Mouse (Mus musculus): Measurements from ENCODE around the gene Asb2. TPM values are rescaled to one million over a fixed set of nuclear protein-coding genes. Genes with fewer than 3 reads are reported as not detected.

The Asb2 gene
- total and polyA plus RNA-seq, 2 experiments from 2014 or later = 380 to 632 TPM

DNA sequence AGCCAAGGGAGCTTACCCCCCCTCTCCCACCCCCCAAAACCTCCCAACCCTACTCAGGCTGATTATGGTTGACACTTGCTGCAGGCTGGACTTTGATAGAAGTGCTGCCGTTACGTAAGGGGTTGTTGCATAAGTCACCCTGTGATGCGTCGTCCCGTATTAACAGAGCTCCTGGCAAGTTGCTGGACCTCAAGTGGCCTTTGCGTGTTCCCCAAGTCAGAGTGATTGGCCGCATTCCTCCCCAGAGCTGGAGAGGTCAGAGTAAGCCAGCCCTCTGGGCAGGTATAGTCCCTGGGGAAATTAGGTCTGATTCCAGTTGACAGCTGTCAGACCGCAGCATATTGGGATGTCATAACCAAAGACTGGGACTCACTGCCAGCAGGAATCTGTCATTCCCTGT, 43.9 kb downstream of the Asb2 start:
- no peak overlapping the region for H3K4me3 ChIP-seq (ENCODE audit: low read depth, low read length)
- H3K4me1 ChIP-seq (ENCODE audit: control insufficient read depth, insufficient read depth) = no peaks in the 10 kb centered on the region
- no peaks in the 10 kb centered on the region for H3K36me3 ChIP-seq (replicated peaks; ENCODE audit: control insufficient read depth, insufficient read depth, low read length)
- WGBS = 51% methylated on average over 8 of the region's 8 CpGs
- ATAC-seq (ENCODE audit: insufficient read depth, low read depth) = no peak; the same call in 1 of the 2 replicates
- TF ChIP-seq CTCF (IDR thresholded peaks at IDR 0.05; ENCODE audit: low read depth) (no peak), EP300 (IDR thresholded peaks at IDR 0.05; ENCODE audit: low read depth) (no peak)
- H3K27ac ChIP-seq (ENCODE audit: low read depth) = no peak overlapping the region
- no peak for DNase-seq (ENCODE audit: low spot score)
- no peak overlapping the region for H3K4me2 ChIP-seq (ENCODE audit: low read depth, low read length)
- H3K27me3 ChIP-seq (ENCODE audit: control insufficient read depth, insufficient read depth, low read length) = peaks cover 8% of the 10 kb centered on the region; the same call in 1 of the 2 replicates
- no peak overlapping the region for H3K9ac ChIP-seq (replicated peaks; ENCODE audit: low read depth, low read length)
- no peaks in the 10 kb centered on the region for H3K9me3 ChIP-seq (replicated peaks; ENCODE audit: control insufficient read depth, low read length)

DNA sequence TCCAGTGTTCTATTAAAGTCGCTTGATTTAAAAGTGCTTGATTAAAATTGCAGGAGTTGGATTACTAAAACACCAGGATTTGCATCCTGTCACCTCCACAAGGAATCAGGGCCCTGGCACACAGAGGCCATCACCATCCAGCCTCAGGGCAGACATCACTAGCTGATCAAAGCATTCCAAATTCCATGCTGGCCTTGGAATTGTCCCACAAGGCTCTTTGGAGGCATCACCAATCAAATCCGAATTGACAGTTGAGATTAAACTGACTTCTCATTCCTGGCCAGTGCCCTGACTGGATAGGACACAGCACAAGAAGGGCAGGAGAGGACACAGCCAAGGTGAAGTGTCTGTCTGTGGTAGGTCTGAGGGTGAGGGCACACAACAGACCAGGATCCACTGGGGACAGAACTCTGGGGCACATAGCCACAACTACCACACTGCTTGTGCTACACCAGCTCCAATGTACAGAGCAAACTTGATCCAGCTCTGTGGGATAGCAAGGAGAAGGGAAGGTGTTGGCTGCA, 45.0 kb downstream of the Asb2 start, which contains the start of gene Fam181a:
Fam181a (plus strand) TSS at position 232 of the 524 bp plus-strand sequence.
- WGBS = 69% methylated on average over 2 of the region's 2 CpGs
- DNase-seq (ENCODE audit: low spot score) = no peak

DNA sequence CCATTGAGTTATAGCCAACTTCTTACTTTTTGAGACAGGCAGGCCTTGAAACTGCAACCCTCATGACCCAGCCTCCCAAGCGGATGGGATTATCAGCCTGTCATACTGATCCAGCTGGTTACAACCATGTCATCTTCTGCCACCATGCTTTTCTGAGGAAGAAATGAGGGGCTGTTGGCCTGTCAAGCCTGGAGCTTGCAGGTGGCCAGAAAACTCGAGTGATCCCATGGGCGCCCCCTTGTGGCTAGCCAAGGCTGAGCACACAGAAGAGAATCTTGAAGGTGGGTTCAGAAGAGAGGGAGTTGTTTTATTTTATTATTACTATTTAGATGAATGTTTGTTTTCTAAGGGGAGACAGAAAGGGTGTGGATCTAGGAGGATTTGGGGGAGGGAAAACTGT, 49.1 kb downstream of the Asb2 start:
- Histone ChIP-seq H3K9me3 (replicated peaks; ENCODE audit: control insufficient read depth, low read length) (no peaks in the 10 kb centered on the region), H3K27ac (ENCODE audit: low read depth) (no peak overlapping the region), H3K9ac (replicated peaks; ENCODE audit: low read depth, low read length) (no peak overlapping the region), H3K36me3 (replicated peaks; ENCODE audit: control insufficient read depth, insufficient read depth, low read length) (no peaks in the 10 kb centered on the region), H3K4me2 (ENCODE audit: low read depth, low read length) (no peak overlapping the region), H3K4me3 (ENCODE audit: low read depth, low read length) (no peak overlapping the region), H3K4me1 (ENCODE audit: control insufficient read depth, insufficient read depth) (no peaks in the 10 kb centered on the region), H3K27me3 (ENCODE audit: control insufficient read depth, insufficient read depth, low read length) (no peaks in the 10 kb centered on the region)
- DNase-seq (ENCODE audit: low spot score) (no peak), ATAC-seq (ENCODE audit: insufficient read depth, low read depth) (no peak)
- 25% methylated on average over 3 of the region's 3 CpGs for WGBS
- peak; percentile 55 for TF ChIP-seq CTCF (IDR thresholded peaks at IDR 0.05; ENCODE audit: low read depth)
- no peak for TF ChIP-seq EP300 (IDR thresholded peaks at IDR 0.05; ENCODE audit: low read depth)

More for the DNA sequence above, 45.0 kb downstream of the Asb2 start, which contains the start of gene Fam181a:
- Histone ChIP-seq H3K4me2 (ENCODE audit: low read depth, low read length) (no peak within 1 kb of the TSS), H3K9me3 (replicated peaks; ENCODE audit: control insufficient read depth, low read length) (no peaks in the 10 kb centered on the region), H3K4me3 (ENCODE audit: low read depth, low read length) (no peak within 1 kb of the TSS), H3K36me3 (replicated peaks; ENCODE audit: control insufficient read depth, insufficient read depth, low read length) (no peaks in the 10 kb centered on the region), H3K9ac (replicated peaks; ENCODE audit: low read depth, low read length) (no peak within 1 kb of the TSS), H3K4me1 (ENCODE audit: control insufficient read depth, insufficient read depth) (no peaks in the 10 kb centered on the region), H3K27me3 (ENCODE audit: control insufficient read depth, insufficient read depth, low read length) (peaks cover 8% of the 10 kb centered on the region; the same call in 1 of the 2 replicates), H3K27ac (ENCODE audit: low read depth) (no peak within 1 kb of the TSS)
- TF ChIP-seq EP300 (IDR thresholded peaks at IDR 0.05; ENCODE audit: low read depth) = no peak
- TF ChIP-seq CTCF (IDR thresholded peaks at IDR 0.05; ENCODE audit: low read depth) = no peak
- ATAC-seq (ENCODE audit: insufficient read depth, low read depth) = no peak

DNA sequence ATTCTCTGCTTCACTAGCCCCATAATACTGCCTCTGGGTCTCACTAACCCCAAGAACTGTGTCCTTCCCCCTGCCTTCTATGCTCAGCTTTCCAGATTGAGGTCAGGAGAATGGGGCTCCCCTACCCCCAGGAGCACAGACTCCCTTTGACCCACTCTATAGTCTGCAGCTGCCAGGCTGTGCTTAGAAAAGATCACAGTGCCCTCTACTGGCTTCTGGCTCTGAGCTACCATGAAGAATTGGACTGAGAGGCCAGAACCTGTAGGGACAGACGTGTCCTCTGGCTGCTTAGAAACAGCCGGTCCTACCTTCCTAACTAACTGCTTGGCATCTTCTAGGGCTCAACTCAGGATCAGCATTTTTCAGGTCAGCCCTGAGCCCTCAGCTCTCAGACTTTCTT, 49.6 kb downstream of the Asb2 start:
- Histone ChIP-seq H3K9me3 (replicated peaks; ENCODE audit: control insufficient read depth, low read length) (no peaks in the 10 kb centered on the region), H3K4me1 (ENCODE audit: control insufficient read depth, insufficient read depth) (no peaks in the 10 kb centered on the region), H3K4me2 (ENCODE audit: low read depth, low read length) (no peak overlapping the region), H3K36me3 (replicated peaks; ENCODE audit: control insufficient read depth, insufficient read depth, low read length) (no peaks in the 10 kb centered on the region), H3K4me3 (ENCODE audit: low read depth, low read length) (no peak overlapping the region), H3K9ac (replicated peaks; ENCODE audit: low read depth, low read length) (no peak overlapping the region), H3K27me3 (ENCODE audit: control insufficient read depth, insufficient read depth, low read length) (0 out of 2 replicates have a peak, but pooled peaks cover 1% of the 10 kb centered on the region), H3K27ac (ENCODE audit: low read depth) (no peak overlapping the region)
- ATAC-seq (ENCODE audit: insufficient read depth, low read depth) (no peak), DNase-seq (ENCODE audit: low spot score) (peak; percentile 13)
- TF ChIP-seq EP300 (IDR thresholded peaks at IDR 0.05; ENCODE audit: low read depth) (no peak), CTCF (IDR thresholded peaks at IDR 0.05; ENCODE audit: low read depth) (peak; percentile 48; the same call in 1 of the 2 replicates)
- 12% methylated on average over 2 of the region's 2 CpGs for WGBS

DNA sequence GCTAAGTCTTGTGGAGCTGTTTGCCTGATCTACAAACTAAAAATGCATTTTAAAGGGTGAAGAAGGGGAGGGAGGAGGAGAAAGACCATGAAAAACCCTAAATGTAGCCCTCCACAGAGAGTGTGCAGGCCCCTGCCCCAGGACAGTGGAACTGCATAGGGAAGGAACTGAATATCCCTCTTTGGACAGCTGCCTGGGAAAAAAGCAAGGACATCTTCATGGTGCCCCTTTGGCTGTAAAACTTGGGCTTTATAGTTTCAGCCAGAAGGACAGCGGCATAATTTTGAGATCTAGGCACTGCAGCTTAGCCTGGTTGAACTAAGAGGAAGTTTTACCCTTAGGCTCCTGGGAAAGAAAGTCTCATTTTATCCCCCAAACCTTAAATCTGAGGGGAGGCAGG, 52.8 kb downstream of the Asb2 start:
- no peak for DNase-seq (ENCODE audit: low spot score)
- WGBS = 94% methylated on average over 1 of the region's 1 CpGs

DNA sequence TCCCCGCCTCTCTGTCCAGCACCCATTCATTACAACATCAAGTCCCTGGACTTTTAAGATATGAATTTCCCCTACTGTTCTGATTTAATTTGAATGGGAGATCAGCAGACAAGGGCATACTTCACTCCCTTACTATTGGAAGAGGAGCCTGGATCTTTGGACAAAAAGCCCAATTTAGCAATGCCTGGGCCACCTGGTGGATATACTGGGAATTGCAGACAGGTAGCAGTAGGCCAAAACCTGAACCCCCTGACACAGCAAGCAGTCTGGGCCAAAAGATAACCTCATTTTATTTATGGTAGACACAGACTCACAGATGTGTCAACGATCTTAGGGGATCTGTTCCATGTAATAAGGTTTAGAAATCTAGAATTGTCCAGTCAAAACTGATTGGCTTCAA, 54.2 kb downstream of the Asb2 start:
- H3K27ac ChIP-seq (ENCODE audit: low read depth) = no peak overlapping the region
- no peak overlapping the region for H3K4me2 ChIP-seq (ENCODE audit: low read depth, low read length)
- H3K36me3 ChIP-seq (replicated peaks; ENCODE audit: control insufficient read depth, insufficient read depth, low read length) = no peaks in the 10 kb centered on the region
- no peak overlapping the region for H3K4me3 ChIP-seq (ENCODE audit: low read depth, low read length)
- no peak overlapping the region for H3K9ac ChIP-seq (replicated peaks; ENCODE audit: low read depth, low read length)
- peak; percentile 79 for TF ChIP-seq CTCF (IDR thresholded peaks at IDR 0.05; ENCODE audit: low read depth)
- no peak for TF ChIP-seq EP300 (IDR thresholded peaks at IDR 0.05; ENCODE audit: low read depth)
- DNase-seq (ENCODE audit: low spot score) (peak; percentile 31), ATAC-seq (ENCODE audit: insufficient read depth, low read depth) (no peak)
- H3K9me3 ChIP-seq (replicated peaks; ENCODE audit: control insufficient read depth, low read length) = no peaks in the 10 kb centered on the region
- no peaks in the 10 kb centered on the region for H3K4me1 ChIP-seq (ENCODE audit: control insufficient read depth, insufficient read depth)
- 47% methylated on average over 2 of the region's 2 CpGs for WGBS
- 0 out of 2 replicates have a peak, but pooled peaks cover 7% of the 10 kb centered on the region for H3K27me3 ChIP-seq (ENCODE audit: control insufficient read depth, insufficient read depth, low read length)

More for the DNA sequence above, 52.8 kb downstream of the Asb2 start:
- TF ChIP-seq EP300 (IDR thresholded peaks at IDR 0.05; ENCODE audit: low read depth) (no peak), CTCF (IDR thresholded peaks at IDR 0.05; ENCODE audit: low read depth) (no peak)
- Histone ChIP-seq H3K4me1 (ENCODE audit: control insufficient read depth, insufficient read depth) (no peaks in the 10 kb centered on the region), H3K9me3 (replicated peaks; ENCODE audit: control insufficient read depth, low read length) (no peaks in the 10 kb centered on the region), H3K9ac (replicated peaks; ENCODE audit: low read depth, low read length) (no peak overlapping the region), H3K4me2 (ENCODE audit: low read depth, low read length) (no peak overlapping the region), H3K27ac (ENCODE audit: low read depth) (no peak overlapping the region), H3K4me3 (ENCODE audit: low read depth, low read length) (no peak overlapping the region), H3K36me3 (replicated peaks; ENCODE audit: control insufficient read depth, insufficient read depth, low read length) (no peaks in the 10 kb centered on the region), H3K27me3 (ENCODE audit: control insufficient read depth, insufficient read depth, low read length) (0 out of 2 replicates have a peak, but pooled peaks cover 7% of the 10 kb centered on the region)
- no peak for ATAC-seq (ENCODE audit: insufficient read depth, low read depth)
